Mouse (Mus musculus): ENCODE data around the gene Umodl1.

The Umodl1 gene

GRCm38 (mm10) chr17:30954340-30954739 lies at the start of gene Umodl1:
Gene Umodl1 (plus strand): TSS chr17:30954640.
- DNase-seq = no peak

- no peak for DNase-seq
Measured at GRCm38 (mm10) chr17:30907577-30907976, 46.9 kb upstream of the Umodl1 start.

- DNase-seq = peak; percentile 9 to 30
Measured at GRCm38 (mm10) chr17:30910866-30911731, 43.3 kb upstream of the Umodl1 start.

- DNase-seq = no peak
Measured at GRCm38 (mm10) chr17:30911732-30912088, 42.7 kb upstream of the Umodl1 start.

- DNase-seq = no peak
Measured at GRCm38 (mm10) chr17:30912536-30912935, 41.9 kb upstream of the Umodl1 start.

GRCm38 (mm10) chr17:30914264-30914663 lies 40.2 kb upstream of the Umodl1 start:
- DNase-seq = no peak

GRCm38 (mm10) chr17:30923566-30923965 lies 30.9 kb upstream of the Umodl1 start:
- no peak for DNase-seq

GRCm38 (mm10) chr17:30930827-30931226 lies 23.6 kb upstream of the Umodl1 start:
- no peak for DNase-seq

GRCm38 (mm10) chr17:30932836-30933235 lies 21.6 kb upstream of the Umodl1 start:
- DNase-seq = no peak

GRCm38 (mm10) chr17:30935301-30935700 lies 19.1 kb upstream of the Umodl1 start:
- DNase-seq = no peak

- DNase-seq = peak in 1 of 2 experiments; percentile 53
Measured at GRCm38 (mm10) chr17:30938554-30938953, 15.9 kb upstream of the Umodl1 start.

- DNase-seq = peak in 1 of 2 experiments; percentile 6
Measured at GRCm38 (mm10) chr17:30948382-30948781, 6.1 kb upstream of the Umodl1 start.

GRCm38 (mm10) chr17:30950780-30951179 lies 3.7 kb upstream of the Umodl1 start:
- DNase-seq = peak; percentile 55 to 84

GRCm38 (mm10) chr17:30951600-30951999 lies 2.8 kb upstream of the Umodl1 start:
- no peak for DNase-seq

GRCm38 (mm10) chr17:30961936-30962592 lies 7.6 kb downstream of the Umodl1 start:
- no peak for DNase-seq

GRCm38 (mm10) chr17:30962880-30963279 lies 8.4 kb downstream of the Umodl1 start:
- no peak for DNase-seq

- DNase-seq = no peak
Measured at GRCm38 (mm10) chr17:30969983-30970382, 15.5 kb downstream of the Umodl1 start.

GRCm38 (mm10) chr17:30971877-30972276 lies 17.4 kb downstream of the Umodl1 start:
- DNase-seq = no peak

- peak; percentile 28 to 40 for DNase-seq
Measured at GRCm38 (mm10) chr17:30973332-30973731, 18.9 kb downstream of the Umodl1 start.

GRCm38 (mm10) chr17:30977290-30977689 lies 22.9 kb downstream of the Umodl1 start:
- no peak for DNase-seq

- DNase-seq = no peak
Measured at GRCm38 (mm10) chr17:30978556-30978955, 24.1 kb downstream of the Umodl1 start.

GRCm38 (mm10) chr17:30983521-30983920 lies 29.1 kb downstream of the Umodl1 start:
- no peak for DNase-seq

GRCm38 (mm10) chr17:30990254-30990653 lies 35.8 kb downstream of the Umodl1 start:
- DNase-seq = peak; percentile 14 to 50

GRCm38 (mm10) chr17:30996296-30996695 lies 41.9 kb downstream of the Umodl1 start:
- DNase-seq = no peak

Measured in kidney, postnatal 36 days (tissue).